Mouse (Mus musculus): ENCODE data around the gene Itga2b. TPM values are rescaled to one million over a fixed set of nuclear protein-coding genes. Genes with fewer than 3 reads are reported as not detected.

Gene Itga2b
- total RNA-seq, 2 experiments from 2014 or later: 16.0 to 17.9 TPM

Other genes starting within 250 kb of the Itga2b start
- gene Hdac5, start 240.0 kb downstream of the Itga2b start, total RNA-seq (2015): 35.0 and 47.6 TPM in 2 replicates
- gene Hdac5, start 240.0 kb downstream of the Itga2b start, total RNA-seq (2017): 36.2 and 36.5 TPM in 2 replicates
- 8.7 and 12.8 TPM in 2 replicates for gene BC030867, start 221.2 kb downstream of the Itga2b start, total RNA-seq (2015)
- 4.6 and 5.0 TPM in 2 replicates for gene BC030867, start 221.2 kb downstream of the Itga2b start, total RNA-seq (2017)
- 0.04 TPM in 1 of 2 replicates, not detected in the other for gene Asb16, start 201.4 kb downstream of the Itga2b start, total RNA-seq (2015)
- gene Asb16, start 201.4 kb downstream of the Itga2b start, total RNA-seq (2017): not detected in 2 replicates
- 20.8 and 22.0 TPM in 2 replicates for gene Tmub2, start 185.2 kb downstream of the Itga2b start, total RNA-seq (2015)
- 27.0 and 27.5 TPM in 2 replicates for gene Tmub2, start 185.2 kb downstream of the Itga2b start, total RNA-seq (2017)
- 24.9 and 26.9 TPM in 2 replicates for gene Atxn7l3, start 173.5 kb downstream of the Itga2b start, total RNA-seq (2015)
- 25.5 and 25.7 TPM in 2 replicates for gene Atxn7l3, start 173.5 kb downstream of the Itga2b start, total RNA-seq (2017)
- gene Ubtf, start 150.4 kb downstream of the Itga2b start, total RNA-seq (2015): 19.6 and 22.4 TPM in 2 replicates
- gene Ubtf, start 150.4 kb downstream of the Itga2b start, total RNA-seq (2017): 82.8 and 90.2 TPM in 2 replicates
- 3.3 and 8.2 TPM in 2 replicates for gene Slc4a1, start 103.9 kb downstream of the Itga2b start, total RNA-seq (2015)
- gene Slc4a1, start 103.9 kb downstream of the Itga2b start, total RNA-seq (2017): 3.3 and 7.2 TPM in 2 replicates
- gene Rundc3a, start 76.7 kb downstream of the Itga2b start, total RNA-seq (2015): not detected in 2 replicates
- gene Rundc3a, start 76.7 kb downstream of the Itga2b start, total RNA-seq (2017): not detected in 2 replicates
- gene Slc25a39, start 62.2 kb downstream of the Itga2b start, total RNA-seq (2015): 41.5 and 47.5 TPM in 2 replicates
- gene Slc25a39, start 62.2 kb downstream of the Itga2b start, total RNA-seq (2017): 20.5 and 22.8 TPM in 2 replicates
- 509 and 566 TPM in 2 replicates for gene Grn, start 39.8 kb downstream of the Itga2b start, total RNA-seq (2015)
- 201 and 225 TPM in 2 replicates for gene Grn, start 39.8 kb downstream of the Itga2b start, total RNA-seq (2017)
- 0.09 TPM in 1 of 2 replicates, not detected in the other for gene Fam171a2, start 22.4 kb downstream of the Itga2b start, total RNA-seq (2015)
- gene Fam171a2, start 22.4 kb downstream of the Itga2b start, total RNA-seq (2017): not detected in 2 replicates
- gene Gpatch8, start 86.3 kb upstream of the Itga2b start, total RNA-seq (2015): 18.9 and 19.8 TPM in 2 replicates
- gene Gpatch8, start 86.3 kb upstream of the Itga2b start, total RNA-seq (2017): 21.3 and 31.3 TPM in 2 replicates
- not detected in 2 replicates for gene Gm11627, start 109.3 kb upstream of the Itga2b start, total RNA-seq (2015)
- not detected in 2 replicates for gene Gm11627, start 109.3 kb upstream of the Itga2b start, total RNA-seq (2017)
- gene Fzd2, start 134.3 kb upstream of the Itga2b start, total RNA-seq (2015): not detected in 2 replicates
- not detected in 2 replicates for gene Fzd2, start 134.3 kb upstream of the Itga2b start, total RNA-seq (2017)
- gene Meioc, start 193.6 kb upstream of the Itga2b start, total RNA-seq (2015): not detected in 2 replicates
- not detected in 2 replicates for gene Meioc, start 193.6 kb upstream of the Itga2b start, total RNA-seq (2017)
- 17.1 and 18.1 TPM in 2 replicates for gene Ccdc43, start 227.7 kb upstream of the Itga2b start, total RNA-seq (2015)
- gene Ccdc43, start 227.7 kb upstream of the Itga2b start, total RNA-seq (2017): 27.2 and 30.2 TPM in 2 replicates

Data from megakaryocyte, adult 5-6 weeks (primary cell).